Mouse (Mus musculus) cerebellum, adult 11-12 months (tissue): ENCODE measurements at regions not wholly inside any gene's neighbourhood (a gene's known extent, or its start where the extent isn't known, plus 50 kb on each side); places are given as distances from the start of the nearest gene placed in this dataset.

Experiments used
- DNase-seq: peaks from one replicate; pipeline ENCODE4 v3.0.0; 2022

GRCm38 (mm10) chr6:111911997-111912396, 361.6 kb upstream of the Lmcd1 start:
- DNase-seq, result no peak

- no peak for DNase-seq
These were observed 359.7 kb upstream of the Lmcd1 start for GRCm38 (mm10) chr6:111913771-111914405.

GRCm38 (mm10) chr6:111917248-111917721, 356.3 kb upstream of the Lmcd1 start:
- no peak for DNase-seq

- DNase-seq, result no peak
These were observed 355.5 kb upstream of the Lmcd1 start for GRCm38 (mm10) chr6:111917868-111918597.

- no peak for DNase-seq
These were observed 341.0 kb upstream of the Lmcd1 start for GRCm38 (mm10) chr6:111932596-111932995.

GRCm38 (mm10) chr6:111954401-111954800, 319.2 kb upstream of the Lmcd1 start:
- DNase-seq, result no peak

GRCm38 (mm10) chr6:111965766-111966165, 307.8 kb upstream of the Lmcd1 start:
- no peak for DNase-seq

GRCm38 (mm10) chr6:111985452-111985851, 288.1 kb upstream of the Lmcd1 start:
- DNase-seq, result no peak

GRCm38 (mm10) chr6:111995823-111996222, 277.7 kb upstream of the Lmcd1 start:
- no peak for DNase-seq

GRCm38 (mm10) chr6:112003784-112004471, 269.6 kb upstream of the Lmcd1 start:
- no peak for DNase-seq

GRCm38 (mm10) chr6:112026261-112027205, 247.0 kb upstream of the Lmcd1 start:
- DNase-seq, result no peak

GRCm38 (mm10) chr6:112050548-112051184, 222.9 kb upstream of the Lmcd1 start:
- peak; percentile 11 for DNase-seq

- no peak for DNase-seq
These were observed 221.4 kb upstream of the Lmcd1 start for GRCm38 (mm10) chr6:112052193-112052592.

GRCm38 (mm10) chr6:112057895-112058294, 215.7 kb upstream of the Lmcd1 start:
- DNase-seq, result no peak

GRCm38 (mm10) chr6:112062956-112063355, 210.6 kb upstream of the Lmcd1 start:
- DNase-seq, result no peak

GRCm38 (mm10) chr6:112090597-112090996, 183.0 kb upstream of the Lmcd1 start:
- DNase-seq, result no peak

- no peak for DNase-seq
These were observed 182.3 kb upstream of the Lmcd1 start for GRCm38 (mm10) chr6:112091125-112091763.

GRCm38 (mm10) chr6:112093300-112093699, 180.3 kb upstream of the Lmcd1 start:
- no peak for DNase-seq

- no peak for DNase-seq
These were observed 175.9 kb upstream of the Lmcd1 start for GRCm38 (mm10) chr6:112097699-112098098.

GRCm38 (mm10) chr6:112108651-112109050, 164.9 kb upstream of the Lmcd1 start:
- peak; percentile 3 for DNase-seq

- DNase-seq, result no peak
These were observed 154.4 kb upstream of the Lmcd1 start for GRCm38 (mm10) chr6:112119180-112119579.

GRCm38 (mm10) chr6:112133522-112133921, 140.0 kb upstream of the Lmcd1 start:
- DNase-seq, result no peak
